Mouse (Mus musculus): ENCODE data around the gene Wap. TPM values are rescaled to one million over a fixed set of nuclear protein-coding genes. Genes with fewer than 3 reads are reported as not detected.

The Wap gene
- total RNA-seq, 2 experiments from 2014 or later: not detected

GRCm38 (mm10) chr11:6598191-6598889 lies 40.1 kb downstream of the Wap start:
- DNase-seq (ENCODE audit: low spot score in 2 of 2): no peak

GRCm38 (mm10) chr11:6597523-6597922 lies 40.9 kb downstream of the Wap start:
- no peak for DNase-seq (ENCODE audit: low spot score in 2 of 2)

GRCm38 (mm10) chr11:6596616-6597015 lies 41.8 kb downstream of the Wap start:
- no peak for DNase-seq (ENCODE audit: low spot score in 2 of 2)

- DNase-seq (ENCODE audit: low spot score in 2 of 2): no peak
Measured at GRCm38 (mm10) chr11:6596205-6596604, 42.2 kb downstream of the Wap start.

GRCm38 (mm10) chr11:6595339-6595738 lies 43.1 kb downstream of the Wap start:
- no peak for DNase-seq (ENCODE audit: low spot score in 2 of 2)

GRCm38 (mm10) chr11:6594845-6595244 lies 43.6 kb downstream of the Wap start:
- DNase-seq (ENCODE audit: low spot score in 2 of 2): no peak

GRCm38 (mm10) chr11:6593406-6593805 lies 45.0 kb downstream of the Wap start:
- no peak for DNase-seq (ENCODE audit: low spot score in 2 of 2)

GRCm38 (mm10) chr11:6590933-6591675 lies 47.3 kb downstream of the Wap start:
- DNase-seq (ENCODE audit: low spot score in 2 of 2): no peak

- DNase-seq (ENCODE audit: low spot score in 2 of 2): no peak
Measured at GRCm38 (mm10) chr11:6589838-6590237, 48.6 kb downstream of the Wap start.

- DNase-seq (ENCODE audit: low spot score in 2 of 2): no peak
Measured at GRCm38 (mm10) chr11:6588295-6588694, 50.1 kb downstream of the Wap start.

GRCm38 (mm10) chr11:6587249-6587940 lies 51.0 kb downstream of the Wap start:
- no peak for DNase-seq (ENCODE audit: low spot score in 2 of 2)

GRCm38 (mm10) chr11:6586660-6587059 lies 51.8 kb downstream of the Wap start:
- no peak for DNase-seq (ENCODE audit: low spot score in 2 of 2)

- DNase-seq (ENCODE audit: low spot score in 2 of 2): no peak
Measured at GRCm38 (mm10) chr11:6585748-6586147, 52.7 kb downstream of the Wap start.

Other genes with a start within 250 kb of the Wap start
- gene Zmiz2, start 249.6 kb downstream of the Wap start, total RNA-seq (2021): 100 to 1,000 TPM; 165 to 169 TPM
- 1,000 to 10,000 TPM; 1,939 to 1,976 TPM for gene Ppia, start 223.2 kb downstream of the Wap start, total RNA-seq (2021)
- gene H2afv, start 194.2 kb downstream of the Wap start, total RNA-seq (2021): 10 to 100 TPM; 39.7 to 40.2 TPM
- 100 to 1,000 TPM; 258 to 283 TPM for gene Purb, start 162.7 kb downstream of the Wap start, total RNA-seq (2021)
- under 1 TPM; 0.48 to 0.74 TPM for gene Myo1g, start 117.7 kb downstream of the Wap start, total RNA-seq (2021)
- gene Ccm2, start 91.8 kb downstream of the Wap start, total RNA-seq (2021): 10 to 100 TPM; 51.8 to 54.5 TPM
- gene Nacad, start 32.6 kb downstream of the Wap start, total RNA-seq (2021): 10 to 100 TPM; 58.1 to 61.9 TPM
- 10 to 100 TPM; 47.2 to 52.5 TPM for gene Tbrg4, start 12.6 kb downstream of the Wap start, total RNA-seq (2021)
- gene Ramp3, start 19.9 kb upstream of the Wap start, total RNA-seq (2021): 10 to 100 TPM in 1 of 2 experiments, 1 to 10 TPM in 1; 5.6 to 11.9 TPM
- not detected for gene Gm11983, start 199.0 kb upstream of the Wap start, total RNA-seq (2021)